Mouse (Mus musculus): ENCODE measurements around the gene Mettl5.

DNA sequence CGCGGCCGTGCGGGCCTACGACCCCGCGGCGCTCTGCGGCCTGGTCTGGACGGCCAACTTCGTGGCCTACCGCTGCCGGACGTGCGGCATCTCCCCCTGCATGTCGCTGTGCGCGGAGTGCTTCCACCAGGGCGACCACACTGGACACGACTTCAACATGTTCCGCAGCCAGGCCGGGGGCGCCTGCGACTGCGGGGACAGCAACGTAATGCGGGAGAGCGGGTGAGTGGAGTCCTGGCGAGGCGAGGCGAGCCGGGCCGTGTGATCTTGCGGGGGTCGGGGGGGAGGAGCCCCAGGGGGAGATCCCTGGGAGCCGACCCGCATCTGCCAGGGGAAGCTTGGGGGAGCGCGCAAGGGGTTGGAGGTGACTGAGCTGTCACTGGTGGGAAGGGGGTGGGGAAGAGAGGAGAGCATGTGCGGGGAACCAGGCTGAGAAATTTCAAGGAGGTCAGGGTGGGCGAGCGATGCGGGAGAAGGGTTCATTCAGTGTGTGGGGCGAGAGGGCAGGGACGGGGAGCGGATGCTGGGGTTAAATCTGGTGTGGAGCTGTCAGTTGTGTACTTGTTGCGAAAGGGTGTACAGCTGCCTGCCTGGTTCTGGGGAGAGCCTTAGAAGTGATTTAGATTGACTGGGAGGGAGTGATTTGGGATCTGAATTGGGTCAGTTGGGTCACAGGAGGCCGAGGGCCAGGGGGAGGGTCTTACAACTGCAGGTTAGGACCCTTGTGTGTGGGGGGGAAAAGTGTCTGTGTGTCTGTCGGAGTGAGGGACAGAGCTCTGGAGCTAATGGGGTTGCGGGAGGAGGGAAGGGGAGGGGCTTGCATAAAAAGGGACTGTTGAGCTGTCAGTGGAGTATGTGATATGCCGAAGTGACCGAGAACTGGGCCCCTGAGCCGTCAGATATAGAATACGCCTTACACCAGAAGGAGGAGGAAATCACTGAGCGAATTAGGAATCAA is 12.5 kb upstream of the Mettl5 start:
- TF ChIP-seq CTCF (IDR thresholded peaks at IDR 0.05; ENCODE audit: extremely low read depth, insufficient read length, insufficient replicate concordance, low read depth, low read length) = no peak
- peak; percentile 38; the same call in 1 of the 2 replicates for TF ChIP-seq POLR2A (IDR thresholded peaks at IDR 0.05; ENCODE audit: low read depth, low read length)
